Mouse (Mus musculus) liver, postnatal 0 days (tissue): ENCODE measurements at regions not wholly inside any gene's neighbourhood (a gene's known extent, or its start where the extent isn't known, plus 50 kb on each side); places are given as distances from the start of the nearest gene placed in this dataset.

Source experiments
- CTCF ChIP-seq: sonication (generic); IDR thresholded peaks from 2 replicates; pipeline ENCODE4 v1.5.1; 2016; ENCODE audit warnings: antibody characterized with exemption, low read depth
- EP300 ChIP-seq: IDR thresholded peaks from 2 replicates; pipeline ENCODE4 v1.6.1; 2016; ENCODE audit warnings: antibody characterized with exemption, low read depth, mild to moderate bottlenecking

- TF ChIP-seq CTCF (no peak), EP300 (no peak)
Observed at GRCm38 (mm10) chr1:64223779-64224687, 102.0 kb upstream of the Klf7 start.
